In the genomic region with DNA sequence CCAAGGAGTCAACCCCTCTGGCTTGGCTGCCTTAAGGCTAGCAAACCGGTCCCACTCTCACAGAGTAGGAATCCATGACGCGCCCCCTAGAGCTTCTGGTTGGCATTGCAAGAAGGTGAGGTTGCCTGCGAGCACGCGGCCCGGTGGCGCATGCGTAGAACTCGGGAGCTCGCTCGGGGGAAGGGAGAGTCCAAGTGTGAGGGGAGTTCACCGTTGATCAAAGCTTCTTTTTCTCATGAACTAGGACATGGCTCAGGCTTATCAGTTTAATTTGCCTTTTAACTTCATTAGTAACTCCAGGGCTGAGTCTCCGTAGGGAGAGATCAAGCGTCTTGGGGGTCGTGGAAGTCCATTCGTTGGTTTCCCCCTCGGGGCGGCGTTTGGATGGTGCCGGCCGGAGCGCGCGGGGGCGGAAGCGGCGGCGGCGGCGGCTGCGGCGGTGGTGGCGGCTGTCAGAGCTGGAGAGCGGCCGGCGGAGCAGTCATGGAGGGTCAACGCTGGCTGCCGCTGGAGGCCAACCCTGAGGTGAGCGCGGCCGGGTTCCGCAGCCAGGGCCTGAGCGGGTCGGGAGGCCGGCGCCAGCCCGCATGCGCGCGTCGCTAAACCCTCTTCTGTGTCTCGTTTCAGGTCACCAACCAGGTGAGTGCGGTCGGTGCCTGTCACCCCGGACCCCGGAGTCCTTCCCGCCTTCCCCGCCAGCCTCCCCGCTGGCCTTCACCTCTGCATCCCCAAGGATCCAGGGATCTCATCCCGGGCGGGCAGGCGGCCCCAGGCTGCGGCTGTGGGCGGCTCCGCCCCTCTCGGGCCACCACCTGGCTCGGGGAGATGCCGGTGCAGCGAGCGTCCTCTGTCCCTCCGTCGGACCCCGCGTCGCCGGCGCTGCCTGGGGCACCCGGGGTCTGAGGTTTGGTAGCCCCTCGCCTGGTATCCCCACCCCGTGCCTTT, we compare ENCODE assay signal across 8 mouse cellular contexts. TPM values are rescaled to one million over a fixed set of nuclear protein-coding genes. Genes with fewer than 3 reads are reported as not detected.
DNase-seq lines count a peak whose midpoint lies in the region; ATAC-seq lines count a peak whose summit lies in the region.

Gene Uchl3, plus strand, starts transcription at position 387 of the 945 bp plus-strand sequence.

- peak within 1 kb of the TSS; percentile 56; the same call in 1 of the 2 replicates for H3K27ac ChIP-seq in heart, embryonic 13.5 days (replicated peaks)
- peak within 1 kb of the TSS; percentile 73; the same call in 1 of the 2 replicates for H3K27ac ChIP-seq in liver, embryonic 12.5 days
- peak within 1 kb of the TSS; percentile 36 for H3K27ac ChIP-seq in stomach, embryonic 15.5 days

- peak within 1 kb of the TSS; percentile 93 for H3K4me3 ChIP-seq in heart, embryonic 13.5 days
- H3K4me3 ChIP-seq in liver, embryonic 12.5 days: peak within 1 kb of the TSS; percentile 93
- peak within 1 kb of the TSS; percentile 100 for H3K4me3 ChIP-seq in stomach, embryonic 15.5 days (replicated peaks)

- peak; percentile 95 for ATAC-seq in erythroid progenitor cell, adult 5-6 weeks (replicated peaks; ENCODE audit: low FRiP score, poor library complexity, severe bottlenecking)
- peak; percentile 88 for ATAC-seq in heart, embryonic 13.5 days (ENCODE audit: extremely low read depth, insufficient number of reproducible peaks, low FRiP score, low TSS enrichment)
- ATAC-seq in liver, embryonic 12.5 days: peak; percentile 90
- peak; percentile 86 for ATAC-seq in stomach, embryonic 15.5 days (ENCODE audit: insufficient read depth, low FRiP score, low read depth)

- 0 out of 2 replicates have a peak, but pooled peaks cover 4% of the 10 kb centered on the region for H3K27me3 ChIP-seq in heart, embryonic 13.5 days (replicated peaks)
- no peaks in the 10 kb centered on the region for H3K27me3 ChIP-seq in liver, embryonic 12.5 days (replicated peaks)
- no peaks in the 10 kb centered on the region for H3K27me3 ChIP-seq in stomach, embryonic 15.5 days (replicated peaks)

- H3K36me3 ChIP-seq in heart, embryonic 13.5 days: 0 out of 2 replicates have a peak, but pooled peaks cover 2% of the 10 kb centered on the region
- no peaks in the 10 kb centered on the region for H3K36me3 ChIP-seq in liver, embryonic 12.5 days
- no peaks in the 10 kb centered on the region for H3K36me3 ChIP-seq in stomach, embryonic 15.5 days

- peak; percentile 90 for DNase-seq in CD4-positive helper T cell, adult 2 months (ENCODE audit: low read depth, low spot score)
- peak; percentile 84 for DNase-seq in brain, embryonic 18.5 days (ENCODE audit: low read depth, low spot score)
- peak; percentile 98 for DNase-seq in kidney, postnatal 10 days
- DNase-seq in natural killer cell, adult 2 months (ENCODE audit: low spot score in 2 of 2): peak; percentile 96 to 97

- peak within 1 kb of the TSS; percentile 88 for H3K4me2 ChIP-seq in heart, embryonic 13.5 days
- peak within 1 kb of the TSS; percentile 98 for H3K4me2 ChIP-seq in liver, embryonic 12.5 days
- H3K4me2 ChIP-seq in stomach, embryonic 15.5 days: peak within 1 kb of the TSS; percentile 87

- peak within 1 kb of the TSS; percentile 89 for H3K9ac ChIP-seq in heart, embryonic 13.5 days
- peak within 1 kb of the TSS; percentile 83 for H3K9ac ChIP-seq in liver, embryonic 12.5 days
- peak within 1 kb of the TSS; percentile 86 for H3K9ac ChIP-seq in stomach, embryonic 15.5 days

- H3K9me3 ChIP-seq in heart, embryonic 13.5 days: no peaks in the 10 kb centered on the region
- H3K9me3 ChIP-seq in liver, embryonic 12.5 days (replicated peaks): no peaks in the 10 kb centered on the region
- H3K9me3 ChIP-seq in stomach, embryonic 15.5 days: no peaks in the 10 kb centered on the region

- H3K4me1 ChIP-seq in heart, embryonic 13.5 days: peaks cover 6% of the 10 kb centered on the region; the same call in 1 of the 2 replicates
- H3K4me1 ChIP-seq in liver, embryonic 12.5 days: peaks cover 22% of the 10 kb centered on the region
- peaks cover 3% of the 10 kb centered on the region; the same call in 1 of the 2 replicates for H3K4me1 ChIP-seq in stomach, embryonic 15.5 days

- WGBS in heart, embryonic 13.5 days: under 1% methylated on average over 77 of the region's 81 CpGs
- WGBS in liver, embryonic 12.5 days (ENCODE audit: insufficient replicate concordance): under 1% methylated on average over 73 of the region's 81 CpGs
- WGBS in stomach, embryonic 15.5 days: under 1% methylated on average over 64 of the region's 81 CpGs

RNA-seq across cellular contexts. Expression of gene Uchl3, which starts in this region (rescaled TPM):
- total RNA-seq in erythroid progenitor cell, adult 5-6 weeks (2015; ENCODE audit: low replicate concordance): 8.0 and 16.9 TPM in 2 replicates
- 1.9 and 9.0 TPM in 2 replicates for total RNA-seq in erythroid progenitor cell, adult 5-6 weeks (2017; ENCODE audit: low replicate concordance)
- polyA plus RNA-seq in heart, embryonic 13.5 days (2015; fragmentation: Nextera tagmentation; extraction: Ambion mirVana): 91.5 and 108 TPM in 2 replicates
- polyA plus RNA-seq in liver, embryonic 12.5 days (2016; fragmentation: Nextera tagmentation; extraction: Ambion mirVana): 108 and 119 TPM in 2 replicates
- 137 and 145 TPM in 2 replicates for polyA plus RNA-seq in stomach, embryonic 15.5 days (2015; fragmentation: Nextera tagmentation; extraction: Ambion mirVana)

Comparison
In these comparisons a context has a peak if more than half of its experiments do, and no peak if none do; other contexts are left out.
1. Peak in every context shown above with its lines: DNase-seq, ATAC-seq, H3K4me3 ChIP-seq and H3K27ac ChIP-seq.